Mouse (Mus musculus) cerebellum, adult (tissue): ENCODE data around the gene Prdm8.
A peak's percentile ranks its signal among the peaks of the same experiment; 100 is the strongest.

ENCODE experiments used
- ATAC-seq: cut with Nextera tagmentation; 2 replicates; pipeline ENCODE4 v1.9.2; 2017; ENCODE audit warnings: mild to moderate bottlenecking, moderate library complexity, mixed read lengths; ENCODE audit not compliant: insufficient number of reproducible peaks, low FRiP score, low TSS enrichment

Prdm8 gene

GRCm38 (mm10) chr5:98184281-98184910 is 17.4 kb downstream of the Prdm8 start:
- ATAC-seq = no peak

- ATAC-seq = peak; percentile 32; the same call in 1 of the 2 replicates
These were observed 18.2 kb downstream of the Prdm8 start for GRCm38 (mm10) chr5:98184971-98185805.

GRCm38 (mm10) chr5:98185806-98186751 is 19.1 kb downstream of the Prdm8 start:
- ATAC-seq = no peak

GRCm38 (mm10) chr5:98189181-98190180 is 22.5 kb downstream of the Prdm8 start:
- no peak; the same call in 1 of the 2 replicates for ATAC-seq

- ATAC-seq = no peak
These were observed 25.4 kb downstream of the Prdm8 start for GRCm38 (mm10) chr5:98192295-98192983.

- no peak for ATAC-seq
These were observed 28.0 kb downstream of the Prdm8 start for GRCm38 (mm10) chr5:98194959-98195358.

GRCm38 (mm10) chr5:98198412-98199218 is 31.6 kb downstream of the Prdm8 start:
- no peak for ATAC-seq

- no peak for ATAC-seq
These were observed 32.2 kb downstream of the Prdm8 start for GRCm38 (mm10) chr5:98199219-98199552.

GRCm38 (mm10) chr5:98201606-98202005 is 34.6 kb downstream of the Prdm8 start:
- no peak for ATAC-seq

- ATAC-seq = no peak
These were observed 36.0 kb downstream of the Prdm8 start for GRCm38 (mm10) chr5:98202996-98203395.

- ATAC-seq = no peak
These were observed 45.5 kb downstream of the Prdm8 start for GRCm38 (mm10) chr5:98212501-98212900.

- ATAC-seq = no peak
These were observed 55.0 kb downstream of the Prdm8 start for GRCm38 (mm10) chr5:98221956-98222355.

- ATAC-seq = no peak
These were observed 59.7 kb downstream of the Prdm8 start for GRCm38 (mm10) chr5:98226710-98227109.

GRCm38 (mm10) chr5:98229456-98229855 is 62.5 kb downstream of the Prdm8 start:
- peak; percentile 87 for ATAC-seq

- no peak for ATAC-seq
These were observed 71.5 kb downstream of the Prdm8 start for GRCm38 (mm10) chr5:98238466-98238865.
